Mouse (Mus musculus): Measurements from ENCODE around the gene Eaf1. TPM values are rescaled to one million over a fixed set of nuclear protein-coding genes. Genes with fewer than 3 reads are reported as not detected.
"Not testable (repeated sequence)": the region's sequence is repeated elsewhere in the genome, so short reads cannot be mapped to it uniquely, and the experiment has no call there.

Eaf1 gene
- not detected in 2 replicates for polyA plus RNA-seq (2012; ENCODE audit: insufficient read depth, insufficient read length, low replicate concordance, missing spikeins)

- Histone ChIP-seq H3K27ac (ENCODE audit: insufficient read depth, low read depth, low read length) (peak within 1 kb of the TSS; percentile 76), H3K4me1 (ENCODE audit: control insufficient read depth, insufficient read depth, low read length) (peaks cover 10% of the 10 kb centered on the region; the same call in 1 of the 2 replicates), H3K4me3 (ENCODE audit: insufficient read depth, low read depth, low read length) (peak within 1 kb of the TSS; percentile 96)
- WGBS: under 1% methylated on average over 37 of the region's 37 CpGs
- no peak for TF ChIP-seq CTCF (IDR thresholded peaks at IDR 0.05; ENCODE audit: insufficient read depth, low read depth, low read length)
- no peak for TF ChIP-seq POLR2A (IDR thresholded peaks at IDR 0.05; ENCODE audit: insufficient read depth, low read depth, low read length)
Observed at GRCm38 (mm10) chr14:31494349-31494974, at the start of gene Eaf1. Gene Eaf1, plus strand, starts transcription at chr14:31494399.

- 63% methylated on average over 5 of the region's 5 CpGs for WGBS
- TF ChIP-seq POLR2A (IDR thresholded peaks at IDR 0.05; ENCODE audit: insufficient read depth, low read depth, low read length) (no peak), CTCF (IDR thresholded peaks at IDR 0.05; ENCODE audit: insufficient read depth, low read depth, low read length) (no peak)
- Histone ChIP-seq H3K27ac (ENCODE audit: insufficient read depth, low read depth, low read length) (no peak overlapping the region), H3K4me3 (ENCODE audit: insufficient read depth, low read depth, low read length) (no peak overlapping the region), H3K4me1 (ENCODE audit: control insufficient read depth, insufficient read depth, low read length) (no peaks in the 10 kb centered on the region)
Observed at GRCm38 (mm10) chr14:31448994-31449393, 45.2 kb upstream of the Eaf1 start.

- not testable (repeated sequence) for H3K4me3 ChIP-seq (ENCODE audit: insufficient read depth, low read depth, low read length); H3K27ac ChIP-seq (ENCODE audit: insufficient read depth, low read depth, low read length); H3K4me1 ChIP-seq (ENCODE audit: control insufficient read depth, insufficient read depth, low read length)
- 79% methylated on average over 12 of the region's 12 CpGs for WGBS
Observed at GRCm38 (mm10) chr14:31453946-31454345, 40.3 kb upstream of the Eaf1 start.

DNA sequence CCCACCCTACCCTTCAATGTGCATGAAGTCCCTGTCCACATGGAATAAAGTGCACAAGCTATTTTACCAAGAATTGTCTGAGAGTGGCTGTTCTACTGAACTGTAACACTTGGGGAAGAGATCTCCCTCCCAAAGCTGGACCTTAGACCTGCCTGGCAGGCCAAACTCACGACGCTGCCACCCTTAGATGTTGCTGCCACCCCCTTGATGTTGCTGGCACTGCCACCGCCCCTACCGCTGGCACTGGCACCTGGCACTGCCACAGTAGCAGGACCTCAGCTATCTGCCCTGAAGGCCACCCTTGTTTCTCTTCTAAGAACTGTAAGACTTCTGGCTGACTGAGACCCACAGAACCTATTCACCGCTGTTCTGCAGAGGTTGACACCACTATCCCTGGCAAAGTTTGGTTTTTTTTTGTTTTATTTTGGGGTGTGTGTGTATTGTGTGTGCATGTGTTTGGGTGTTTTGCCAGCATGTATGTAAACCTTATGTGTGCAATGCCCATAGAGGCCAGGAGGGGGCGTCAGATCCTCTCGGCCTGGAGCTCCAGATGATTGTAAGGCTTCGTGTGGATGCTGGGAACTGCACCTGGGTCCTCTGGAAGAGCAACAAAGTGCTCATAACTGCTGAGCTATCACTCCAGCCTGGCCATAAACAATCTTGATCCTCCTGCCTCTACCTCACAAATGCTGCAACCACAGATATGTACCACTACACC, 39.2 kb upstream of the Eaf1 start:
- 84% methylated on average over 8 of the region's 8 CpGs for WGBS
- Histone ChIP-seq H3K4me1 (ENCODE audit: control insufficient read depth, insufficient read depth, low read length) (no peaks in the 10 kb centered on the region), H3K4me3 (ENCODE audit: insufficient read depth, low read depth, low read length) (no peak overlapping the region), H3K27ac (ENCODE audit: insufficient read depth, low read depth, low read length) (no peak overlapping the region)
- TF ChIP-seq POLR2A (IDR thresholded peaks at IDR 0.05; ENCODE audit: insufficient read depth, low read depth, low read length): no peak
- TF ChIP-seq CTCF (IDR thresholded peaks at IDR 0.05; ENCODE audit: insufficient read depth, low read depth, low read length): no peak

DNA sequence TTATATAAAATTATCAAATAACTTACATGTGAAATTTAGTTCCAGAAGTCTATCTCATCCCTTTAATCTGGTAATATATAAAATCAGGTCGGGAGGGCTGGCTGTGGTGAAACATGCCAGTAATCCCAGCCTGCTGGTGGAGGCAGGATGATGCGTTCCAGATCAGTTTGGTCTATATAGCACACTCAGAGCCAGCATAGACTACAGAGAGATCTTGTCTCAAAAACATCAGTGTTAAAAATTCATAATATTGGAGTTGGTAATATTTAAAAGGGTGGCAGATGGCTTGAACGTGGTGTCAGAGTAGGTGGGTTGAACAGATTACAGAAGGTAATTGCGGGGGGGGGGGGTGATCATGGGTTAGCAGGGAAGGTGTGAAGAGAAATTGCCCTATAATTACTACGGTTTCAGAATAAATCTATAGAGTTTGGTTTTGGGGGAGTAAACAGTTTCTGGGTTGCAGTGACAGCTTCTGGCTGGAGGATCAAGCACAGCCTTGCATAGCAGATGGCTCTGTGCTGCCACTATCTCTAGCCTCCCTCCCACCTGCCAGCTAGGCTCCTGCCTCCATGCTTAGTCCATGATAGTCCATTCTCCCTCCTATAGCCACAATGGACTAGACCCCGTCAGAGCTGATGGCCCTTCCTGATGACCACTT, 38.0 kb upstream of the Eaf1 start:
- no peak overlapping the region for H3K27ac ChIP-seq (ENCODE audit: insufficient read depth, low read depth, low read length)
- WGBS: 78% methylated on average over 6 of the region's 6 CpGs

DNA sequence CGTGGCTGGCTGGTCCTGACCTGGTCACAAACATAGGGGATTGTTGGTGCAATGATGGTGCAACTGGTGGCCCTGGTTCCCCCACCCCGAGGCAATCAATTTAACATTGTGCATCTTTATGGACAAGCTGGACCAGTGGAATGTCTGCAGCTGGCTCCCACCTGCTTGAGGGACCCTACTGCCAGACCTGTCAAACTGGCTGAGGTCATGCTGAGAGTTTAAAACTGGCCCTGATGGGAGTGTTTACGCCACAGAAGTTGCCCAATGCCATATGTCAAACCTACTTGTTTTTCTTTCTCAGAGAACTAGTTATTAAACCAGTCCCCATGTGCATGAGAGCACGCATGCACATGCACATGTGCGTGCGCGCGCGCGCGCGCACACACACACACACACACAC, 36.2 kb upstream of the Eaf1 start:
- no peak overlapping the region for H3K27ac ChIP-seq (ENCODE audit: insufficient read depth, low read depth, low read length)
- no peak for TF ChIP-seq CTCF (IDR thresholded peaks at IDR 0.05; ENCODE audit: insufficient read depth, low read depth, low read length)
- TF ChIP-seq POLR2A (IDR thresholded peaks at IDR 0.05; ENCODE audit: insufficient read depth, low read depth, low read length): no peak
- H3K4me1 ChIP-seq (ENCODE audit: control insufficient read depth, insufficient read depth, low read length): no peaks in the 10 kb centered on the region
- WGBS: 93% methylated on average over 12 of the region's 12 CpGs
- no peak overlapping the region for H3K4me3 ChIP-seq (ENCODE audit: insufficient read depth, low read depth, low read length)

More for the DNA sequence above, 38.0 kb upstream of the Eaf1 start:
- Histone ChIP-seq H3K4me1 (ENCODE audit: control insufficient read depth, insufficient read depth, low read length) (no peaks in the 10 kb centered on the region), H3K4me3 (ENCODE audit: insufficient read depth, low read depth, low read length) (no peak overlapping the region)
- TF ChIP-seq POLR2A (IDR thresholded peaks at IDR 0.05; ENCODE audit: insufficient read depth, low read depth, low read length) (no peak), CTCF (IDR thresholded peaks at IDR 0.05; ENCODE audit: insufficient read depth, low read depth, low read length) (no peak)

GRCm38 (mm10) chr14:31462226-31462625, 32.0 kb upstream of the Eaf1 start:
- 95% methylated on average over 5 of the region's 5 CpGs for WGBS
- not testable (repeated sequence) for H3K27ac ChIP-seq (ENCODE audit: insufficient read depth, low read depth, low read length); H3K4me1 ChIP-seq (ENCODE audit: control insufficient read depth, insufficient read depth, low read length); H3K4me3 ChIP-seq (ENCODE audit: insufficient read depth, low read depth, low read length)

DNA sequence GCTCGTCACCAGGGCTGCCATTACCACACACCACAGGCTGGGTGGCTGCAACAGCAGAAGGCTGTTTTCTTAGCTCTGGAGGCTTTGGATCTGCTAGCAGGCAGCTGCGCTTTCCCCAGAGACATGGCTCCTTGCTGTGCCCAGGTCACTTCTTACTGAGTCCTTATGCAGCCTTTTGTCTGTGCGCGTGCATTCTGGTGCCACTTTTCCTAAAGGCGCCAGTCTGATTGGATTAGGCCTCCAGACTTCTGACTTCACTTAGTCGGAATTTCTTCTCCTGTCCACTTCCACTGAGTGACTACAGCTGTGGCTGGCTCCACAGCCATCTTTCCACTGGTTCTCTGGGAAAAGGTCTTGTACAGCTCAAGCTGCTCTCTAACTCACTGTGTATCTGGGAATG, 31.3 kb upstream of the Eaf1 start:
- WGBS: 83% methylated on average over 6 of the region's 6 CpGs
- Histone ChIP-seq H3K27ac (ENCODE audit: insufficient read depth, low read depth, low read length) (no peak overlapping the region), H3K4me3 (ENCODE audit: insufficient read depth, low read depth, low read length) (no peak overlapping the region), H3K4me1 (ENCODE audit: control insufficient read depth, insufficient read depth, low read length) (no peaks in the 10 kb centered on the region)
- no peak for TF ChIP-seq CTCF (IDR thresholded peaks at IDR 0.05; ENCODE audit: insufficient read depth, low read depth, low read length)
- no peak for TF ChIP-seq POLR2A (IDR thresholded peaks at IDR 0.05; ENCODE audit: insufficient read depth, low read depth, low read length)

DNA sequence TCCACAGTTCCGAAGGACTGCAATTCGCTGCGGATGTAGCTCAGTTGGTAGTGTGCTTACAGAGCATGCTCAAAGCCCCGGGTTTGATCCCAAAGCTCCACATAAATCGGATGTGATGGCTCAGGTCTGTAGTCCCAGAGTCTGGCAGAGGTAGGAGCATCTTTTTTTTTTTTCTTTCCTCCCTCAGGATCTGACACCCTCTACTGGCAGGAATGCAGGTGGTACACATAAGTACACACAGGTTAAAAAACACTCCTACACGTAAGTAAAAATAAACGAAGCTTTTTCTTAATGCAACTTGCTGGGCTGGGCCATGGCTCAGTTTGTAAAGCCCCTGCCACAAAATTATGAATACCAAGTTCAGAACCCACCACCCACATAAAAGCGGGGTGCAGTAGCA, 30.0 kb upstream of the Eaf1 start:
- no peaks in the 10 kb centered on the region for H3K4me1 ChIP-seq (ENCODE audit: control insufficient read depth, insufficient read depth, low read length)
- WGBS: 61% methylated on average over 8 of the region's 8 CpGs
- no peak for TF ChIP-seq POLR2A (IDR thresholded peaks at IDR 0.05; ENCODE audit: insufficient read depth, low read depth, low read length)
- no peak for TF ChIP-seq CTCF (IDR thresholded peaks at IDR 0.05; ENCODE audit: insufficient read depth, low read depth, low read length)
- no peak overlapping the region for H3K27ac ChIP-seq (ENCODE audit: insufficient read depth, low read depth, low read length)
- H3K4me3 ChIP-seq (ENCODE audit: insufficient read depth, low read depth, low read length): no peak overlapping the region
